Mouse (Mus musculus): ENCODE results near the gene Rimbp2.
A peak's percentile ranks its signal among the peaks of the same experiment; 100 is the strongest.
"Not testable (repeated sequence)": the region's sequence is repeated elsewhere in the genome, so short reads cannot be mapped to it uniquely, and the experiment has no call there.

The Rimbp2 gene

DNA sequence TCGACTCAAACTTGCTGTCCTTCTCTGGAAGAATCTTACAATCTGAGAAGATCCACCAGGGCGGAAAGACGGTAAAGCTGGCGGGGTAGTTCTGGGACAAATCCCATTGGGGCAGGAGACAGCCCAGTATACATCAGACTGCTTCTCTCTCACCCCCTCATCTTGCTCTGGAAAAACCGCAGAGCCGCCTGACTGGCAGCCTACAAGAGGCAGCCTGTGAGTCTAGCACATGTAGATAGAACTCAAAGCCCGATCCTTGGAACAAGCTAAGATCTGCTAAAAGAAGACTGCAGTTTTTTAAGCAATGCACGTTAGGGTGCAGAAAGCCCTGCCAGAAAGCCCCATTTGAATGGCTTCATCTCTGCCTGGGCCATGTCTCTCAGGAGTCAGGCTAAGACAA is 207.0 kb downstream of the Rimbp2 start:
- DNase-seq (ENCODE audit: low read depth, low spot score): no peak

DNA sequence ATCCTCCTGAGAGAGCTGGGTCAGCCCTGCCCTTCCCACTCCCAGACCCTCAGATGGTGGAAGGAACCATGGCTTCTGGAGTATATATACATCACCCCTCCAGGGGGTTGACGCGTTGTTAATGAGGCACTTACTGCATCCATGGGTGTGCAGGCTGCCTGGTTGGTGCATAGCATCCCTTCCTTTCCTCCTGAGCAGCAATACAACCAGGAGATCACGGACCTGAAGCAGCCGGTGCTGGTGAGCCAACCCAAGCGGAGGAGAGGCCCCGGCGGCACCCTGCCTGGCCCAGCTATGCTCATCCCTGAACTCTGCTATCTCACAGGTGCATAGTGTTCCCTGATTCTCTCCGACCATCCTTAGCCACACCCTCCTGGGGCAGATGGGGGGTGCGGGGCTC is 208.1 kb downstream of the Rimbp2 start:
- DNase-seq (ENCODE audit: low read depth, low spot score): no peak

DNA sequence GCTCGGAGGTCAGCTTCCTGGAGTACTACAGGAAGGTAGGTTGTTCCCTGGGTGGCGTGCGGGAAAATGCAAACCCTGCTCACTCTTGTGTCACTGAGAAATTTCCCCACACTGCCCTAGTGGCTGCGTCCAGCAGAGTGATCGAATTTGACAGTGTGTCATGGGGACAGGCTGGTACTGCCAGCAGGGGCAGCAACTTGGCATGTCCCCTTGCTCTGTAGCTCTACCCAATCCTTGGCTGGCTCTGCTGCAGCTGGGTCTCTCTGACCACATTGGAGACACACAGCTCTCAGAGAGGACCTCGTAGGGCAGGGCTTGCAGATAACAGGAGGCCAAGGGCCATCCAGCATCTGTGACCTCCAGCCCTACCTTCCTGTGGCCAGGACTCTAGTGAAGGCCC is 208.9 kb downstream of the Rimbp2 start:
- no peak for DNase-seq (ENCODE audit: low read depth, low spot score)

DNA sequence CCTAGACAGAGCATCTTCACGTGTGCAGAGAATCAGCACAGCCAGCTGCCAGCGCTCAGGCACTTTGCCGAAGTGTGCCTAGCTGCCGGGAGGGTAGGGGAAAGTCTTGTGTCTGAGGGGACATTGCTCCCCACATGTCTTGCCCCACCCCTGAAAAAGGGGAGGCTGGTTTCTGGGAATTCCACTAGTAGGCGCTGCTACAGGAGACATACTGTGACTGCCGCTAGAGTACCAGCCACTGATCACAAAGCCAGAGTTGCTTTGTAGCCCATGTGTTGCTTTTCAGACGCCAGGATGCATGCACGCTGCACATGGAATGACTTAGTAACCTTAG is 213.5 kb downstream of the Rimbp2 start:
- DNase-seq (ENCODE audit: low read depth, low spot score): no peak

DNA sequence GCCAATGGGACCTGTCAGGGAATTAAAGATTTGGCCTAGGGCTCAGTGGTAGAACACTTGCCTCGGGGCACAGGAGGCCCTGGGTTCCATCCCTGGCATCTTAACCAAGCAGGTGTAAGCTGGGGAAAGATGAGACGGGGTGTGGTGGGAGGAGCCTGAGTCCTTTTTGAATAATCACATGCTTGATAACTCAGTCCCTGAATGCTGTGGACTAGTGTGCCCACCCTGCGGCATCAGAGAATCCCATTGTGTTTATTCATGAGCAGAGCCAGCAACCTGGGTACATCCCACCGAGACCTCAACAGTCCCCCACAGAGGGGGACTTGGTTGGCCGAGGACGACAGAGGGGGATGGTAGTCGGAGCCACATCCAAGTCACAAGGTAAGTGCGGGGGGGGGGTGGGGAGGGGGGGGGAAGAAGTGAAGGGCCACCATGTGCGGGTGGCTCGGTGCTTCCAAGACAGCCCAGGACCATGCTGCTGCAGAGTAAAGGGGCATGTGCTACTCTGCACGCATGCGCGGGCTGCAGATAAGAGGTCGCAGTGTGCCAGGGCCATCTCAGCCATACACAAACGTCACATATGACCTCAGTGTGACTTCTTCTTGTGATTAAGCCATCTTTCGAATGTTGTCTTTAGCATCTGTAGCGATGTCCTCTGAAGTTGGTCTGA is 214.0 kb downstream of the Rimbp2 start:
- DNase-seq (ENCODE audit: low read depth, low spot score): no peak

DNA sequence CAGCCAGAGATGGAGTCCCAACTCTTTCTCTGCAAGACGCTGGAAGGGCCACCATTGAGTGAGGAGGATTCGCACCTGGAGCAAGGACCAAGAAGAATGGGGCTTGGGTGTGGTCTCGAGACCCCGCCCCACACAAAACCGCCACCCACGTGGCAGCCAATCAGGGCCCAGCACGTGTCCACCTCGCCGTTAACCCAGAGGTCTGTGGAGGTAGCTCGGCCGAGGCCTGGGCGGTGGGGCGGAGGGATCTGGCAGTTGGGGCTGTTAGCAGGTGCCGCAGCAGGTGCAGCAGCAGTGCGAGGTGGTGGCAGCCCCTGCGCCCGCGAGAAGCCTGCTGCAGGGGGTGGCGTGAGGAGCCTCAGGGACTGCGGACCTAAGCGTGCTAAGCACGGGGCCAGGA is 217.4 kb downstream of the Rimbp2 start:
- DNase-seq (ENCODE audit: low read depth, low spot score): no peak

DNA sequence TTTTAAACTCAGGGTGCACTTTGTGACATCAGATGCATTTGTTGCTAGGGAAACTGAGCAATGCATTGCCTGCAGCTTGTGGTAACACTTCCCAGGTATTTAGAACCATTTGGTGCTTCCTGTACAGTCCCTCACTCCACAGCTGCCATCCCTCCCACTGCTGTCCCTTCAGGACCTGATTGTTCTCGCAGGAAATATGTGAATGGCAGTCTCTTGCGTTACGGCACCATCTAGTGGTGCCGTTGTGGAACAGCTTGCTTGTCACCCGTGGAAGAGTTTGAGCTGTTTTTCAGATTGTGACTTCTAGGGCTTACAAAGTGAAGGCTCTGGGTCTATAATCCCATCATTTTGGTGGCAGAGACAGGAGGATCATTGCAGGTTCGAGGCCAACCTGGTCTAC is 219.3 kb downstream of the Rimbp2 start:
- peak; percentile 5 for DNase-seq (ENCODE audit: low read depth, low spot score)

DNA sequence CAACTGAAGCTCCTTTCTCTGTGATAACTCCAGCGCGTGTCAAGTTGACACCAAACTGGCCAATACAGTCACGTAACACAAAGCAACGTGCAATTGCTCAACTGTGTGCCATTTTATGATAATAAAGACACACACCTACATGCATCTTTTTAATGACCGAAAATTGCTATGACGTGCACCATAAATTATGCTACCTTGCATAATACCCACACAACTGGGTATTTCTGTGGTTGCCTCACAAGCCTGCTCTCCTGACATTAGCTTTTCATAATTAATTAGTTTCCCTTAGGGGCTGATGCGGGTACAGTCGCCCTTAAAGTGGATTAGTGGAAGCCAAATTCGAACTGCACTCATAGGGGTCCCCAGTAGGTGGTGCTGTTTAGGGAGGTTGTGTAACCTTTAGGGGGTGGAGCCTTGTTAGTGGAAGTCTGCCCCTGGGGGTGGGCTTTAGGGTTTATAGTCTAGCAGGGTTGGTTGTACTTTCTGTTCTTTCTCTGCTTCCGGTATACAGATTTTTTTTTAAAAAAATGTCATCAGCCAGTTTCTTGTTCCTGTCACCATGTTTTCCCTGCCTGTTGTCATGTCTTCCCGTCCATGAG is 220.8 kb downstream of the Rimbp2 start:
- no peak for DNase-seq (ENCODE audit: low read depth, low spot score)

DNA sequence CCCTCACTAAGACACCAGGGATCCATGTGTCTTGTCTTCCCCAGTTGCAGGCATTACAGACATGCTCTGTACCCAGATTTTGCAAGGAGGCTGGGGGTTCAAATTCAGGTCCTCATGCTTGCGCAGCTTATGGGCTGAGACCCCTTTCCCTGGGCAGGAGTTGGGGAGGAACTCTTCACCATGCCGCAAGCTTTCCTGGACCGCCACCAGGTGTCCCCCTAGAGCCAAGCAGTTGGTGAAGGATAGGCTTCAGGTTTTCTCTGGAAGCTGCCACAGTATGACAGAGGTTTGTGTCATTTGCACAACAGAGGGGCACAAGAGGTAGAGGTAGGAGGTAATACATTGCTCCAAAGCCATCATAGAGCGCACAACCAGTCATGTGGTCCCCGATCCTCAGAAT is 222.7 kb downstream of the Rimbp2 start:
- no peak for DNase-seq (ENCODE audit: low read depth, low spot score)

DNA sequence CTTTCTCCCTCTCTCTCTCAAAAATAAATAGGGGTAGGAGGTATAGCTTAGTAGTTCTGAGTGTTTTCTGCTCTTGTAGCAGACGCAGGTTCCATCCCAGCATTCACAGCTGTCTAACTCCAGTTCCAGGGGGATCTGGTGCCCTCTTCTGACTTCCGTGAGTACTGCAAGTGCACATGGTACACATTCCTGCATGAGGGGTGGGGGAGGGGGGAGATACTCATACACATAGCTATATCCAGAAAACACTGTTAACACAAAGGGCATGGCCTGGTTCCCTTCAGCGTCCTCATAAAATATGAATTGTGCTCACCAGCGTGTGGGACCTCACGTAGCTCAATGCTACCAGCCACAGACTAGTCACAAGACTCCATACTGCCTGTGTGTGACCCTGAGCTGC is 223.9 kb downstream of the Rimbp2 start:
- no peak for DNase-seq (ENCODE audit: low read depth, low spot score)

DNA sequence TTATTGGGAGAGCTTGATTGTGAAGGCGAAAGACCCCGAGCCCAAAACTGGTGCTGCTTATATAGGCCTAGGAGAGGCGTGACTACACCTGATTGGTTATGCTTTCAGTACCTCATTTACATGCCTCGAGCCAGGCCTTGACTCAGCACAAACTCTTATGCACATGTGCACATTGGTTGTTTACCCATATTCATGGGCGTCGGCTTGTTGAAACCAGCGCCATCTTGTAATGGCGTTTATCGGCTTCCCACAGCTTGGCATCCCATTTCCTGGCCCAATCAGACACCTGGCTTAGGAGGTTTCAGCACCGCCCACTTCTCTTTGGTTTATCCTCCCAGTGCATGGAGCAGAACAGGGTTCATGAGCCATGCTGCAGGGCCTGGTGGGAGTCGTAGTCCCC is 232.8 kb downstream of the Rimbp2 start:
- DNase-seq (ENCODE audit: low read depth, low spot score): not testable (repeated sequence)

DNA sequence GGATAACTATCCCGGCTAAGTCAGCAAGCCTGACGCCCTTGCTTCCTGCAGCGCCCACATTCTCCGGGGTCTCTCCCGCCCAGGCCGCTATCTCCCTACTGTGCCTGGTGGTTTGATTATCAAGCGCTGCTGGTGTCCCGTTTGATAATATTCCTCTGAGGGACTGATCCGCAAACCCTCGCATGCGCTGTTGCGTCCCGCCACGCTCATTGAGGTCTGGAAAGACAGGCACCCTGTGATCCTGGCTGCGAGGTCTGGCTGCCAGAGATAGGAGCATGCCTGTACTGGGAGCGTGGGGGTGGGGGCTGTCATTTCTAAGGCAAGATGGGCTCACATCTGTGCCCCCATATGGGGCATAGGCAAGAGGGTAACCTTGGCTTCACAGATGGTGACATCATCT is 238.1 kb downstream of the Rimbp2 start:
- DNase-seq (ENCODE audit: low read depth, low spot score): no peak

DNA sequence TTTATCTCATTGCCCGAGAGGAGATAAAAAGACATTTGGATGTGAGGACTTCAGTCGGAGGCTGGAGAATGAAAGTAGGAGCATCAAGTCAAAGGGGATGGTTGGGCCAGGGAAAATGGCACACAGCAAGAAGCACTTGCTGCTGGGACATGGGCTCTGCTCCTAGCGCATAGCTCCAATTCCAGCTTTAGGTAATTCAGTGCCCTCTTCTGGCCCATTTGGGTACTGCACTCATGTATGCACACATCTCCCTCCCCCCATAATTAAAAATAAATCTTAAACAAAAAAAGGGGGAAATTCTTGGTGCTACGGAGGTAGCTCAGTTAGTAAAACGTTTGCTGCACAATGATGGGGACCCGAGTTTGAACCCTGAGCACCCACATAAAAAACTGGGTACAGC is 241.4 kb downstream of the Rimbp2 start:
- DNase-seq (ENCODE audit: low read depth, low spot score): no peak

DNA sequence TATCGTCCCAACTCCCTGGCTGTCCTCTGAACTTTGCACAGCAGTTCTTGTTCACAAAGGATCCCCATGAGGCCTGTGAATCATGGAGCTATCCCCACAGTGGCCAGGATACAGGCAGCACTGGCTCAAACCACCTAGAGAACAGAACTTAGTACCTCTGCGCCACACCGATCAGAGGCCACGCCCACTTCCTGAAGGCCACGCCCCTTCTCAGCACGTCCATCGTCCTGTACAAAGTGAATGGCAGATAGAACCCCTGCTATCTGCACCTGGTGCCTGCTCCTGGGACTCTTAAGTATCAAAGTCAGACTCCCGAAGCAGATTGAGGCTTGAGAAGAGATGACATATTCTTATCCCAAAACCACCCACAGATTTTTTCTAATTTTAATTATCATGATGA is 242.7 kb downstream of the Rimbp2 start:
- DNase-seq (ENCODE audit: low read depth, low spot score): no peak

DNA sequence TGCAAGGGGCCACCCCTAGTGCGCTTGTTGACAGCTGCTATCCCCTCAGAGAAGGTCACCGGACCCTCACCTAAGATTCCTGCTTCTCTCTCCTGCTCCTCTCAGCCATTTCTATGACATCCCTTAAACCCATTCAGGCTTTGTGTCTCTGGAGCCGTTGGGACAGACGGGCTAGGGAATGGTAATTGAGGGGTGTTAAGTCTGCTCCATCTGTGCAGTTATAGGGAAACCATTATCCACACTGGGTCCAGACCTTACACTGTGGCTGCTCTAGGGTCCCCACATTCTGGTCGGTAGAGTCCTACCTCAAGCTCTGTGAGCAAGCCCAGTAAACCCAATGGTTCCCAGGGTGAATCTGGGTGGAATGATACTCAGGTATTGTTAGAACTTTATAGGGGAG is 244.4 kb downstream of the Rimbp2 start:
- DNase-seq (ENCODE audit: low read depth, low spot score): no peak
